Mouse (Mus musculus) T-helper 17 cell (primary cell): ENCODE measurements around the gene Foxc2.

Source experiments
- in situ Hi-C, 2 experiments: fragments of 300-600 bp; cut with MboI, MseI; formaldehyde crosslinking; loops; 1 replicate in 1 of 2; 2 replicates in 1 of 2; pipeline ENCODE4 v1.15.1; 2025; ENCODE audit warnings: high pct_unique_total_duplicates in 2 of 2

Foxc2 gene

GRCm38 (mm10) chr8:121117186-121117651, 1.2 kb downstream of the Foxc2 start:
- in situ Hi-C loops, result loop anchor here (5.0 kb wide), 2 partner anchors 85 to 95 kb away; no protein-coding TSS in a partner anchor

- in situ Hi-C loops, result loop anchor here (5.0 kb wide), 2 partner anchors 84 to 94 kb away; no protein-coding TSS in a partner anchor
Observed at GRCm38 (mm10) chr8:121117906-121118305, 1.9 kb downstream of the Foxc2 start.

GRCm38 (mm10) chr8:121118634-121119420, 2.9 kb downstream of the Foxc2 start:
- in situ Hi-C loops, result loop anchor here (5.0 kb wide), 2 partner anchors 83 to 93 kb away; no protein-coding TSS in a partner anchor

GRCm38 (mm10) chr8:121119635-121120455, 3.9 kb downstream of the Foxc2 start:
- in situ Hi-C loops, result loop anchor here (5.0 kb wide), 2 partner anchors 82 to 92 kb away; no protein-coding TSS in a partner anchor

- in situ Hi-C loops, result no loop called here
Observed at GRCm38 (mm10) chr8:121120456-121121419, 4.8 kb downstream of the Foxc2 start.

GRCm38 (mm10) chr8:121121704-121122103, 5.7 kb downstream of the Foxc2 start:
- in situ Hi-C loops, result no loop called here

GRCm38 (mm10) chr8:121122368-121122767, 6.4 kb downstream of the Foxc2 start:
- in situ Hi-C loops, result no loop called here

GRCm38 (mm10) chr8:121123113-121123512, 7.1 kb downstream of the Foxc2 start:
- in situ Hi-C loops, result no loop called here

- in situ Hi-C loops, result no loop called here
Observed at GRCm38 (mm10) chr8:121124547-121125239, 8.7 kb downstream of the Foxc2 start.

GRCm38 (mm10) chr8:121125311-121125876, 9.4 kb downstream of the Foxc2 start:
- in situ Hi-C loops, result no loop called here

GRCm38 (mm10) chr8:121126191-121126590, 10.2 kb downstream of the Foxc2 start:
- in situ Hi-C loops, result no loop called here

GRCm38 (mm10) chr8:121126694-121127093, 10.7 kb downstream of the Foxc2 start:
- in situ Hi-C loops, result no loop called here

GRCm38 (mm10) chr8:121127291-121127701, 11.3 kb downstream of the Foxc2 start:
- in situ Hi-C loops, result no loop called here

GRCm38 (mm10) chr8:121127756-121128375, 11.9 kb downstream of the Foxc2 start, which contains the start of gene Foxl1:
TSS of gene Foxl1 (plus strand) at chr8:121127940.
- in situ Hi-C loops, result no loop called here

- in situ Hi-C loops, result no loop called here
Observed at GRCm38 (mm10) chr8:121128531-121129264, 12.7 kb downstream of the Foxc2 start.

- in situ Hi-C loops, result no loop called here
Observed at GRCm38 (mm10) chr8:121129265-121129940, 13.4 kb downstream of the Foxc2 start.

GRCm38 (mm10) chr8:121130522-121130921, 14.6 kb downstream of the Foxc2 start:
- in situ Hi-C loops, result no loop called here

- in situ Hi-C loops, result no loop called here
Observed at GRCm38 (mm10) chr8:121132961-121133513, 17.1 kb downstream of the Foxc2 start.
